Mouse (Mus musculus) liver, embryonic 11.5 days (tissue): ENCODE data around the gene Tmem94. TPM values are rescaled to one million over a fixed set of nuclear protein-coding genes. Genes with fewer than 3 reads are reported as not detected.

Experiments used
- ATAC-seq: fragments of 200-750 bp; cut with Nextera tagmentation; replicated peaks from 2 replicates; pipeline ENCODE4 v1.8.0; 2017; ENCODE audit warnings: moderate number of reproducible peaks, mild to moderate bottlenecking, moderate TSS enrichment, moderate library complexity; ENCODE audit not compliant: low FRiP score
- DNase-seq: peaks from one replicate; pipeline ENCODE4 v3.0.0-alpha.2; 2017; ENCODE audit warnings: low spot score
- H3K27ac ChIP-seq: fragments of 300-500 bp; sonication (generic); 2 replicates; pipeline ENCODE4 v1.5.1; 2014; ENCODE audit warnings: mild to moderate bottlenecking, low read depth, low read length, control low read depth
- H3K27me3 ChIP-seq: fragments of 300-500 bp; sonication (generic); replicated peaks from 2 replicates; pipeline ENCODE4 v1.6.1; 2014; ENCODE audit warnings: low read length, mixed read lengths; ENCODE audit not compliant: control insufficient read depth, insufficient read depth
- H3K36me3 ChIP-seq: fragments of 300-500 bp; sonication (generic); 2 replicates; pipeline ENCODE4 v1.6.1; 2014; ENCODE audit warnings: mild to moderate bottlenecking, low read length, moderate library complexity, mixed read lengths; ENCODE audit not compliant: control insufficient read depth, insufficient read depth
- H3K4me1 ChIP-seq: fragments of 300-500 bp; sonication (generic); replicated peaks from 2 replicates; pipeline ENCODE4 v1.6.1; 2014; ENCODE audit warnings: low read length, mixed read lengths; ENCODE audit not compliant: control insufficient read depth, insufficient read depth
- H3K4me2 ChIP-seq: fragments of 300-500 bp; sonication (generic); 2 replicates; pipeline ENCODE4 v1.6.1; 2014; ENCODE audit warnings: mild to moderate bottlenecking, control low read depth, moderate library complexity
- H3K4me3 ChIP-seq: fragments of 300-500 bp; sonication (generic); 2 replicates; pipeline ENCODE4 v1.5.1; 2014; ENCODE audit warnings: low read depth, low read length, control low read depth
- H3K9ac ChIP-seq: fragments of 300-500 bp; sonication (generic); 2 replicates; pipeline ENCODE4 v1.6.1; 2014; ENCODE audit warnings: low read depth, low read length, control low read depth
- H3K9me3 ChIP-seq: fragments of 300-500 bp; sonication (generic); 2 replicates; pipeline ENCODE4 v1.6.1; 2016; ENCODE audit warnings: low read length, inconsistent platforms, mixed read lengths; ENCODE audit not compliant: control insufficient read depth
- WGBS: fragments of 180-500 bp; shearing (Covaris S2); extraction: QIAGEN DNeasy Blood & Tissue Kit; methylation state at CpG from one replicate; pipeline ENCODE4 v1.1.7; 2014; 5-methylcytosine and 5-hydroxymethylcytosine counted together
- polyA plus RNA-seq: library from polyadenylated mRNA; unstranded; fragments of >200 nt; fragmentation: Nextera tagmentation; extraction: Ambion mirVana; gene quantifications from 2 replicates; pipeline ENCODE4 v1.2.1, GENCODE M21; 2014

Gene Tmem94
- polyA plus RNA-seq, 1 experiment from 2014 or later, result 14.4 TPM

- DNase-seq (no peak), ATAC-seq (no peak)
- Histone ChIP-seq H3K9me3 (no peaks in the 10 kb centered on the region), H3K27me3 (no peaks in the 10 kb centered on the region), H3K4me3 (no peak overlapping the region), H3K9ac (no peak overlapping the region), H3K36me3 (no peaks in the 10 kb centered on the region), H3K4me1 (peaks cover 52% of the 10 kb centered on the region), H3K4me2 (no peak overlapping the region), H3K27ac (no peak overlapping the region)
- 89% methylated on average over 22 of the region's 22 CpGs for WGBS
These were observed 72.5 kb downstream of the Tmem94 start for GRCm38 (mm10) chr11:115837606-115838345.

DNA sequence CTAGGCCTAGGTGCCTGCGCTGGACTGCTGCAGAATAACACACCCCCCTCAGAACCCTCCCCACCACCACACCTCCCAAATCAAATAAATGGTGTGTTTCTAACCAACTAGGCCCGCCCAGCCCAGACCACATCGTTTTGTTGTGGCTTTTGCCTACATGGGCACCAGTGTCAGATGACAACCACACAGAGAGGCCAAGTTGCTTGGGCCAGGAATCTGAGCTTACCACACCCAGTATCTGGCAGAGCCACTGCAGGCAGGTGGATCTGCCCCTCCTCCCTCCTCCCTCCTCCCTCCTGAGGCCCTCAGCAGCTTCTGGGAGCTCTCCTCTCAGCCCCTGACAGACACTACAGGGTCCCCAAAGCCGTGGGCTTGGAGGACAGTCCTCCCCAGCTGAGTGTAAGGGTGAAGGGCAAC lies 73.7 kb downstream of the Tmem94 start:
- no peaks in the 10 kb centered on the region for H3K36me3 ChIP-seq
- H3K27me3 ChIP-seq, result no peaks in the 10 kb centered on the region
- H3K27ac ChIP-seq, result no peak overlapping the region
- H3K9ac ChIP-seq, result no peak overlapping the region
- DNase-seq (no peak), ATAC-seq (peak; percentile 48)
- H3K4me1 ChIP-seq, result peaks cover 52% of the 10 kb centered on the region
- WGBS, result 31% methylated on average over 4 of the region's 4 CpGs
- H3K9me3 ChIP-seq, result no peaks in the 10 kb centered on the region
- H3K4me2 ChIP-seq, result no peak overlapping the region
- no peak overlapping the region for H3K4me3 ChIP-seq

GRCm38 (mm10) chr11:115839732-115840131 lies 74.5 kb downstream of the Tmem94 start:
- Histone ChIP-seq H3K4me2 (no peak overlapping the region), H3K27ac (no peak overlapping the region), H3K36me3 (no peaks in the 10 kb centered on the region; the same call in 1 of the 2 replicates), H3K27me3 (no peaks in the 10 kb centered on the region), H3K4me1 (peaks cover 54% of the 10 kb centered on the region), H3K9me3 (no peaks in the 10 kb centered on the region), H3K4me3 (no peak overlapping the region), H3K9ac (no peak overlapping the region)
- no peak for DNase-seq
- WGBS, result 66% methylated on average over 3 of the region's 3 CpGs
- ATAC-seq, result no peak

DNA sequence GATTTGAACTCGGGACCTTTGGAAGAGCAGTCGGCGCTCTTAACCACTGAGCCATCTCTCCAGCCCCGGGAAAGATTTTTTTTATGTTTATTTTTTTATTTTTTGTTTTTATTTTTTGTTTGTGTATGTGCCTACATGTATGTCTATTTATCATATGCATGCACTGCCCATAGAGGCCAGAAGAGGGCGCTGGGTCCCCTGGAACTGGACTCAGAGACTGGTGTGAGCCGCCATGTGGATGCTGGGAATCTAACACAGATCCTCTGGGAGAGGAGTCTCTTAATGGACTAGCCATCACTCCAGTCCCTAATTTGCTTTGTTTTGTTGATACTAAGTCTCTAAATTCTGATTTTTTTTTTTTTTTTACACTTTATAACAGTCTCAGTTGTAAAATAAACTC lies 75.8 kb downstream of the Tmem94 start:
- Histone ChIP-seq H3K9ac (no peak overlapping the region), H3K27me3 (no peaks in the 10 kb centered on the region), H3K27ac (peak overlapping the region; percentile 87; the same call in 1 of the 2 replicates), H3K4me3 (no peak overlapping the region), H3K36me3 (peaks cover 10% of the 10 kb centered on the region), H3K9me3 (peaks cover 3% of the 10 kb centered on the region), H3K4me1 (peaks cover 54% of the 10 kb centered on the region), H3K4me2 (no peak overlapping the region)
- WGBS, result 82% methylated on average over 6 of the region's 6 CpGs
- DNase-seq (no peak), ATAC-seq (no peak)

DNA sequence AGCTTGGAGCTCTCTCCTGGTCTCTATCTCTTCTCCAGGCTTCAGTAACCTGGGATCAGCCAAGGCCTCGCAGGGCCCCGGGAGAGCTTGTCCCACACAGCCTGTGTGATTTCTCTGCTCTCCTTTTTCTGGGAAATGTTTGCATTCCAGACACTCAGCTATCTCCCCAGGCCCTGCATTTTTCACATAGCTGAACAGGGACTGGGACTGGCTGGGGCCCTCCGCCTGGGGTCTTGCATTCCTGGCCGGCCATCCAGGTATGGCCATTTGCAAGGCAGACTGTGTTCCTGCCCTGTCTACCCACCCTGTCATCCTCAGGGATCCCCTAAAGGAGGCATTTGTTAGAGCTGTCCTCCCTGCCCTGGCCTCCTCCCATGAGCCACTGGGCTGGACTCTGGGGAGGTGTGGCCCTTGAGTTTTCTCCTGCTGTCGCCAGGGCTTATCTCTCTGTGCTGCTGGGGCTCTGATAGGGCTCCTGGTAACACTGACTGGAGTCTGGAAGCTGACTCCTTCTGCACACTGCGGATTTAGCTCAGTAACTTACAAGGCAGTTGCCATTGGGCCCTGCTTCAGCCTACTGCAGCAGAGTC lies 76.8 kb downstream of the Tmem94 start:
- peak overlapping the region; percentile 58 for H3K4me2 ChIP-seq
- H3K36me3 ChIP-seq, result peaks cover 15% of the 10 kb centered on the region
- H3K4me3 ChIP-seq, result no peak overlapping the region
- H3K27ac ChIP-seq, result peak overlapping the region; percentile 87
- peaks cover 54% of the 10 kb centered on the region for H3K4me1 ChIP-seq
- no peaks in the 10 kb centered on the region for H3K27me3 ChIP-seq
- peak; percentile 97 for ATAC-seq
- 24% methylated on average over 6 of the region's 6 CpGs for WGBS
- DNase-seq, result peak; percentile 72
- peaks cover 3% of the 10 kb centered on the region for H3K9me3 ChIP-seq
- peak overlapping the region; percentile 4; the same call in 1 of the 2 replicates for H3K9ac ChIP-seq

- Histone ChIP-seq H3K4me2 (no peak overlapping the region), H3K36me3 (peaks cover 15% of the 10 kb centered on the region), H3K27me3 (no peaks in the 10 kb centered on the region), H3K27ac (peak overlapping the region; percentile 87), H3K9me3 (peaks cover 3% of the 10 kb centered on the region), H3K4me3 (no peak overlapping the region), H3K9ac (no peak overlapping the region; the same call in 1 of the 2 replicates), H3K4me1 (peaks cover 52% of the 10 kb centered on the region)
- ATAC-seq (no peak), DNase-seq (no peak)
- 79% methylated on average over 12 of the region's 14 CpGs for WGBS
These were observed 78.1 kb downstream of the Tmem94 start for GRCm38 (mm10) chr11:115843141-115843890.

GRCm38 (mm10) chr11:115843891-115844239 lies 78.6 kb downstream of the Tmem94 start:
- DNase-seq (no peak), ATAC-seq (no peak)
- H3K36me3 ChIP-seq, result peaks cover 15% of the 10 kb centered on the region
- WGBS, result 82% methylated on average over 5 of the region's 5 CpGs
- H3K9ac ChIP-seq, result no peak overlapping the region
- no peak overlapping the region for H3K4me2 ChIP-seq
- H3K4me3 ChIP-seq, result no peak overlapping the region
- H3K27ac ChIP-seq, result no peak overlapping the region; the same call in 1 of the 2 replicates
- H3K4me1 ChIP-seq, result peaks cover 46% of the 10 kb centered on the region
- H3K27me3 ChIP-seq, result no peaks in the 10 kb centered on the region
- peaks cover 3% of the 10 kb centered on the region for H3K9me3 ChIP-seq

GRCm38 (mm10) chr11:115844240-115844639 lies 79.0 kb downstream of the Tmem94 start:
- H3K36me3 ChIP-seq, result peaks cover 15% of the 10 kb centered on the region
- peaks cover 3% of the 10 kb centered on the region for H3K9me3 ChIP-seq
- ATAC-seq, result no peak
- H3K9ac ChIP-seq, result no peak overlapping the region
- 76% methylated on average over 8 of the region's 8 CpGs for WGBS
- H3K4me2 ChIP-seq, result no peak overlapping the region
- peaks cover 43% of the 10 kb centered on the region for H3K4me1 ChIP-seq
- H3K27me3 ChIP-seq, result no peaks in the 10 kb centered on the region
- no peak overlapping the region for H3K4me3 ChIP-seq
- DNase-seq, result no peak
- H3K27ac ChIP-seq, result no peak overlapping the region; the same call in 1 of the 2 replicates
